Mouse (Mus musculus) E14TG2a.4 (cell line): ENCODE measurements around the gene Hexim1.

Source experiments
- H3K27me3 ChIP-seq: 2 replicates; pipeline ENCODE4 v1.6.1; 2014; ENCODE audit warnings: low read length, control low read depth; ENCODE audit not compliant: insufficient read depth
- H3K36me3 ChIP-seq: 2 replicates; pipeline ENCODE4 v1.6.1; 2014; ENCODE audit warnings: low read length, control low read depth; ENCODE audit not compliant: insufficient read depth
- H3K4me1 ChIP-seq: replicated peaks from 2 replicates; pipeline ENCODE4 v1.6.1; 2014; ENCODE audit warnings: low read depth, low read length, control low read depth
- H3K4me3 ChIP-seq: replicated peaks from 2 replicates; pipeline ENCODE4 v1.5.1; 2014; ENCODE audit warnings: mild to moderate bottlenecking, low read length
- H3K9me3 ChIP-seq: 2 replicates; pipeline ENCODE4 v1.6.1; 2014; ENCODE audit warnings: low read length, control low read depth
- CTCF ChIP-seq: conservative IDR thresholded peaks from 2 replicates; pipeline ENCODE4 v1.5.1; 2014; ENCODE audit warnings: low read length
- POU5F1 ChIP-seq: IDR thresholded peaks from 2 replicates; pipeline ENCODE4 v1.6.1; 2014; ENCODE audit warnings: low read length, borderline replicate concordance

The Hexim1 gene

DNA sequence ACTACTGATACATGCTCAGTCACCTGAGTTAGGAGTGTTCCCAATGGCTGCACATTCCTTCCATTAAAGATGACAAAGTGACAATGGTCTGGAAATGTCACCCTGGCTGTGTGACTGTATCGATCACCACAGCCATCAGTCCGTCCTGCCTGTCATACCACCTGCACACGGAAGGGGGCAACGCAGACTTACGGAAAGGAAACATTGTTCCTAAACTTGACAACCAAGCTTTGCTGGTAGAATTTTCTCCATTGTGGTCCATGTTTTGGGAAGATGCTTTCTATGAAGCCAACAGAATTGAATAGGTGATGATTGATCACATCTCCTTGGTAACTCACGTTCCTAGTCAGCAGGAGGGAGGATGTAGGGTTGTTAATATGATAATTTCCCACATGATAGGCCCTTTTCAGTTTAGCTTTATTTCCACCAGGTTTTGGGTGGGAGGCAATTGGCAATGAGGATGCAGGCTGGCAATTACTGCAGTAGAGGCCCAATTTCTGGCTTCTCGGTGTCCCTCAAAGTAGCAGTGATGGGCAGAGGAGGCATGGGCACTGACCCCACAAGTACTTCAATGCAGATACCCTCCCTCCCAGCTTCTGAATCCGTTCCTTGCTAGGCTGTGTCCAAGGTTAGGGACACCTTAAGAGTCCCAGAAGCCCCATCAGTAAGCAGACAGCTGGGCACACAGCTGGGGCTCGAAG is 52.8 kb downstream of the Hexim1 start:
- H3K27me3 ChIP-seq: peaks cover 53% of the 10 kb centered on the region
- H3K4me3 ChIP-seq: no peak overlapping the region
- H3K36me3 ChIP-seq: no peaks in the 10 kb centered on the region
- H3K9me3 ChIP-seq: peaks cover 4% of the 10 kb centered on the region
- H3K4me1 ChIP-seq: peaks cover 39% of the 10 kb centered on the region
- TF ChIP-seq POU5F1 (no peak), CTCF (peak; percentile 87)
